Mouse (Mus musculus) kidney, embryonic 14.5 days (tissue): ENCODE data around the gene Gm10778. TPM values are rescaled to one million over a fixed set of nuclear protein-coding genes. Genes with fewer than 3 reads are reported as not detected.

Experiments
- ATAC-seq: fragments of 200-750 bp; cut with Nextera tagmentation; 2 replicates; pipeline ENCODE4 v1.8.0; 2017; ENCODE audit warnings: moderate number of reproducible peaks, mild to moderate bottlenecking, moderate TSS enrichment, moderate library complexity; ENCODE audit not compliant: low FRiP score, low TSS enrichment
- H3K27ac ChIP-seq: fragments of 300-500 bp; sonication (generic); 2 replicates; pipeline ENCODE4 v1.5.1; 2014; ENCODE audit warnings: low read depth, mild to moderate bottlenecking, low read length, moderate library complexity, mixed read lengths
- H3K27me3 ChIP-seq: fragments of 300-500 bp; sonication (generic); 2 replicates; pipeline ENCODE4 v1.6.1; 2014; ENCODE audit warnings: mild to moderate bottlenecking, low read length; ENCODE audit not compliant: control insufficient read depth, insufficient read depth
- H3K36me3 ChIP-seq: fragments of 300-500 bp; sonication (generic); 2 replicates; pipeline ENCODE4 v1.6.1; 2014; ENCODE audit warnings: low read length, mixed read lengths; ENCODE audit not compliant: control insufficient read depth, insufficient read depth
- H3K4me1 ChIP-seq: fragments of 300-500 bp; sonication (generic); 2 replicates; pipeline ENCODE4 v1.6.1; 2014; ENCODE audit warnings: low read length, mixed read lengths; ENCODE audit not compliant: control insufficient read depth, insufficient read depth
- H3K4me2 ChIP-seq: fragments of 300-500 bp; sonication (generic); replicated peaks from 2 replicates; pipeline ENCODE4 v1.6.1; 2014; ENCODE audit warnings: low read depth, mild to moderate bottlenecking, low read length
- H3K4me3 ChIP-seq: fragments of 300-500 bp; sonication (generic); 2 replicates; pipeline ENCODE4 v1.5.1; 2014; ENCODE audit warnings: mild to moderate bottlenecking, low read length
- H3K9ac ChIP-seq: fragments of 300-500 bp; sonication (generic); 2 replicates; pipeline ENCODE4 v1.6.1; 2014; ENCODE audit warnings: low read depth, mild to moderate bottlenecking, low read length, moderate library complexity
- H3K9me3 ChIP-seq: fragments of 300-500 bp; sonication (generic); 2 replicates; pipeline ENCODE4 v1.6.1; 2016; ENCODE audit warnings: low read length; ENCODE audit not compliant: control insufficient read depth
- WGBS: fragments of 180-500 bp; shearing (Covaris S2); extraction: QIAGEN DNeasy Blood & Tissue Kit; methylation state at CpG from one replicate; pipeline ENCODE4 v1.1.7; 2014; 5-methylcytosine and 5-hydroxymethylcytosine counted together
- polyA plus RNA-seq: library from polyadenylated mRNA; unstranded; fragments of >200 nt; fragmentation: Nextera tagmentation; extraction: Ambion mirVana; gene quantifications from 2 replicates; pipeline ENCODE4 v1.2.1, GENCODE M21; 2014

Gm10778 gene
- polyA plus RNA-seq, 1 experiment from 2014 or later: 6.4 TPM

- H3K27me3 ChIP-seq: no peaks in the 10 kb centered on the region
- peak overlapping the region; percentile 46; the same call in 1 of the 2 replicates for H3K9ac ChIP-seq
- H3K4me3 ChIP-seq: peak overlapping the region; percentile 49
- H3K4me1 ChIP-seq: peaks cover 30% of the 10 kb centered on the region
- peak overlapping the region; percentile 61 for H3K4me2 ChIP-seq
- 3% methylated on average over 14 of the region's 14 CpGs for WGBS
- ATAC-seq: no peak
- H3K36me3 ChIP-seq: no peaks in the 10 kb centered on the region
- H3K27ac ChIP-seq: peak overlapping the region; percentile 79
- H3K9me3 ChIP-seq: no peaks in the 10 kb centered on the region; the same call in 1 of the 2 replicates
Observed at GRCm38 (mm10) chr10:81605666-81605973, 43.2 kb upstream of the Gm10778 start.

GRCm38 (mm10) chr10:81605974-81606751, 42.7 kb upstream of the Gm10778 start, which contains the start of gene BC025920:
TSS of gene BC025920 (plus strand) at chr10:81606270.
- peak; percentile 84 for ATAC-seq
- Histone ChIP-seq H3K27me3 (no peaks in the 10 kb centered on the region), H3K9me3 (no peaks in the 10 kb centered on the region; the same call in 1 of the 2 replicates), H3K9ac (peak within 1 kb of the TSS; percentile 58), H3K4me3 (peak within 1 kb of the TSS; percentile 49), H3K36me3 (no peaks in the 10 kb centered on the region), H3K4me2 (peak within 1 kb of the TSS; percentile 85), H3K27ac (peak within 1 kb of the TSS; percentile 79), H3K4me1 (peaks cover 27% of the 10 kb centered on the region)
- WGBS: 1% methylated on average over 39 of the region's 39 CpGs

- no peaks in the 10 kb centered on the region for H3K27me3 ChIP-seq
- peaks cover 13% of the 10 kb centered on the region for H3K4me1 ChIP-seq
- no peak overlapping the region for H3K27ac ChIP-seq
- ATAC-seq: no peak
- WGBS: 86% methylated on average over 1 of the region's 1 CpGs
- H3K4me3 ChIP-seq: no peak overlapping the region
- no peaks in the 10 kb centered on the region; the same call in 1 of the 2 replicates for H3K9me3 ChIP-seq
- H3K9ac ChIP-seq: no peak overlapping the region
- H3K4me2 ChIP-seq: no peak overlapping the region
- H3K36me3 ChIP-seq: no peaks in the 10 kb centered on the region
Observed at GRCm38 (mm10) chr10:81608308-81608707, 40.6 kb upstream of the Gm10778 start.

GRCm38 (mm10) chr10:81612779-81613178, 36.1 kb upstream of the Gm10778 start:
- 50% methylated on average over 3 of the region's 3 CpGs for WGBS
- Histone ChIP-seq H3K9ac (no peak overlapping the region), H3K4me2 (no peak overlapping the region), H3K27me3 (no peaks in the 10 kb centered on the region), H3K4me1 (0 out of 2 replicates have a peak, but pooled peaks cover 5% of the 10 kb centered on the region), H3K4me3 (no peak overlapping the region), H3K9me3 (no peaks in the 10 kb centered on the region; the same call in 1 of the 2 replicates), H3K36me3 (no peaks in the 10 kb centered on the region), H3K27ac (no peak overlapping the region)
- no peak for ATAC-seq

GRCm38 (mm10) chr10:81615486-81615885, 33.4 kb upstream of the Gm10778 start:
- H3K4me2 ChIP-seq: no peak overlapping the region
- H3K4me1 ChIP-seq: 0 out of 2 replicates have a peak, but pooled peaks cover 5% of the 10 kb centered on the region
- H3K9me3 ChIP-seq: no peaks in the 10 kb centered on the region
- 0 out of 2 replicates have a peak, but pooled peaks have one; percentile 44 for ATAC-seq
- no peaks in the 10 kb centered on the region for H3K36me3 ChIP-seq
- no peak overlapping the region for H3K27ac ChIP-seq
- H3K4me3 ChIP-seq: no peak overlapping the region
- 28% methylated on average over 6 of the region's 6 CpGs for WGBS
- H3K27me3 ChIP-seq: no peaks in the 10 kb centered on the region
- no peak overlapping the region for H3K9ac ChIP-seq

GRCm38 (mm10) chr10:81619976-81620375, 28.9 kb upstream of the Gm10778 start:
- Histone ChIP-seq H3K36me3 (peaks cover 27% of the 10 kb centered on the region; the same call in 1 of the 2 replicates), H3K27me3 (no peaks in the 10 kb centered on the region), H3K9me3 (no peaks in the 10 kb centered on the region), H3K9ac (no peak overlapping the region), H3K4me3 (no peak overlapping the region), H3K4me2 (no peak overlapping the region), H3K4me1 (0 out of 2 replicates have a peak, but pooled peaks cover 5% of the 10 kb centered on the region), H3K27ac (no peak overlapping the region)
- no peak for ATAC-seq
- 86% methylated on average over 5 of the region's 5 CpGs for WGBS

- no peak overlapping the region for H3K4me3 ChIP-seq
- 55% methylated on average over 9 of the region's 9 CpGs for WGBS
- H3K27ac ChIP-seq: no peak overlapping the region
- no peak for ATAC-seq
- H3K9me3 ChIP-seq: no peaks in the 10 kb centered on the region
- no peak overlapping the region for H3K4me2 ChIP-seq
- H3K4me1 ChIP-seq: 0 out of 2 replicates have a peak, but pooled peaks cover 2% of the 10 kb centered on the region
- H3K36me3 ChIP-seq: peaks cover 28% of the 10 kb centered on the region; the same call in 1 of the 2 replicates
- H3K27me3 ChIP-seq: no peaks in the 10 kb centered on the region
- H3K9ac ChIP-seq: no peak overlapping the region
Observed at GRCm38 (mm10) chr10:81620786-81621185, 28.1 kb upstream of the Gm10778 start.

GRCm38 (mm10) chr10:81623441-81623840, 25.4 kb upstream of the Gm10778 start:
- H3K9ac ChIP-seq: no peak overlapping the region
- no peaks in the 10 kb centered on the region for H3K27me3 ChIP-seq
- WGBS: 61% methylated on average over 8 of the region's 8 CpGs
- H3K9me3 ChIP-seq: no peaks in the 10 kb centered on the region
- ATAC-seq: no peak
- H3K4me2 ChIP-seq: no peak overlapping the region
- no peak overlapping the region for H3K4me3 ChIP-seq
- H3K4me1 ChIP-seq: peaks cover 4% of the 10 kb centered on the region; the same call in 1 of the 2 replicates
- H3K36me3 ChIP-seq: peaks cover 28% of the 10 kb centered on the region; the same call in 1 of the 2 replicates
- no peak overlapping the region for H3K27ac ChIP-seq
